Mouse (Mus musculus): ENCODE data around the gene Ywhae. TPM values are rescaled to one million over a fixed set of nuclear protein-coding genes. Genes with fewer than 3 reads are reported as not detected.
A peak's percentile ranks its signal among the peaks of the same experiment; 100 is the strongest.

Gene Ywhae
- total RNA-seq, 2 experiments from 2014 or later, result 954 to 971 TPM

DNA sequence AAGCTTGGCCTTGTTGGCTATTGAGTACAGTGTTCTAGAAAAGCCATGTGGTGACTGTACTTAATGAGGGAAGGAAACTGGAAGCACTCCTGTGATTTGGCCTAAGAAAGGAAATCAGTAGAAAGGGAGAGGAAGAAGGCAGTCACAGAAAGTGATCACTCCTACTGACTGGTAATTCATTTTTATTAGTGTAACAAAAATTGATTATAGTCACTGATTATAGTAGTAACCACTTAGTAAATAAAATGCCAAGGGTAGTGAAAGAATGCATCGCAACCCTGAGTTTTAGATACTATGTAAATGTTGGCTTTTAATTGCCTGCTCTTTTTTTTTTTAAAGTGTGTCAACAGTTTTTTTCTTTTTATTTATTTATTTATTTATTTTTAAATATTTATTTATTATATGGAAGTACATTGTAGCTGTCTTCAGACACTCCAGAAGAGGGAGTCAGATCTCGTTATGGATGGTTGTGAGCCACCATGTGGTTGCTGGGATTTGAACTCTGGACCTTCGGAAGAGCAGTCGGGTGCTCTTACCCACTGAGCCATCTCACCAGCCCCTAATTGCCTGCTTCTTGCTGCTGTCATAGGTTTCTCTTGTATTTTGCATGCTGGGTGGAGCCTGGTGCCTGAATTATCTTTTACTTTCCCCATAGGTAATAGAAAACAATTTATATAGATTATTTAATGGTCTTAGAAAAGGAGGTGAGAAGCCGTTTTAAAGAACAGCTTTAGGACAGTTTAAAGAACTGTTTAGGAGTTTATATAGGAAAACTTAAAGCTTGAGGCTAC is 3.0 kb downstream of the Ywhae start:
- intact Hi-C loops (cut with DNase I), result no loop called here
- DNase-seq (ENCODE audit: low spot score in 2 of 2), result no peak

DNA sequence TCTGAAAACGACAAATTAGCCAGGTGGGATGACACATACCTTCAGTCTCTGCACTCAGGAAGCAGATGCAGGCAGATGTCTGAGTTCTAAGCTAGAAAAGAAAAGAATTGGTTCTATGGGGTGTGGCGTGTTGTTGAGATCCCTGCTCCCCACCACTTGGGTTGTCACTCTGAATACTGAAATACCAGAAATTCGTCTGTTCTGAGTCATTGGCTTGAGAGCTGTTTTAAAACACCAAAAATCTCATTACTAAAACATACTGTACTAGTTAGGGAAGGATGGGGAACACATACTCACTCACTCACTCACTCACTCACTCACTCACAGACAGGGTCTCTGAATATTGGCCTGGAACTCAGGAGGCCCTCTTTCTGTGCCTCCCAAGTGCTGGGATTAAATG is 4.3 kb downstream of the Ywhae start:
- no peak for DNase-seq (ENCODE audit: low spot score in 2 of 2)
- intact Hi-C loops (cut with DNase I), result no loop called here

DNA sequence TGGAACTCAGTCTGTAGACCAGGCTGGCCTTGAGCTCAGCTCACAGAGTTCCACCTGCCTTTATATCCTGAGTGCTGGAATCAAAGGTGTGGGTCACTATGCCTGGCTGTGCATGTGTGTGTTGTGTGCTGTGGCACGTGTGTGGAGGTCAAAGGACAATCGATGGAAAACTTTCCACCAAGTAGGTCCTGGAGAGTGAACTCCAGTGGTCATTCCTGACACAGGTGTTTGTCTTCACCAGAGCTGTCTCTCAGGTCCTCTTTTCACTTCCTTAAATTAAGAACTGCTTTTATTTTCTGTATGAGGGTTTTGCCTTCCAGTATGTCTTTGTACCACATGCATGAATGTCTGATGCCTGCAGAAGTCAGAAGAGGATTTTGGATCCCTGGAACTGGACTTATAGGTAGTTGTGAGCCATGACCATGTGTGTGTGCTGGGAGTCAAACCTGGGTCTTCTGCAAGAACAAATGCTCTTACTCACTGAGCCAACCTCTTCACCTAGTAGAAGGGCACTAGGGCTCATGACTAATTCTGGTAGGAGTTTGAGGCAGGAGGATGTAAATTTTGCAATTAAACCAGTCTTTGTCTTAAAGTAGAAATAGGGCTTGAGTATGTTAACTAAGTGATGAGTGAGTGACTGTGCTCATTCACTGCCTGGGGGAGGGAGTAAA is 5.3 kb downstream of the Ywhae start:
- intact Hi-C loops (cut with DNase I), result no loop called here
- DNase-seq (ENCODE audit: low spot score in 2 of 2), result no peak

DNA sequence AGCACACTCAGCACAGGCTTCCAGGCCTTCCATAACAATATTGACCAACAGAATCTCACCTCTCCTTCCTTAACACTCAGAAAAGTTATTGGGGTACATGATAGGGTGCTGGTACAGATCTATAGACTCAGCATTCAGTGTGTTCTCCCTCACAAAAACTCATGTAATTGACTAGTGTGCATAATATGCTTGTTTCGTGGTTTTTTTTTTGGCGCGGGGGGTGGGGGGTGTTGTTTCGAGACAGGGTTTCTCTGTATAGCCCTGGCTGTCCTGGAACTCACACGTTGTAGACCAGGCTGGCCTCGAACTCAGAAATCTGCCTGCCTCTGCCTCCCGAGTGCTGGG is 5.8 kb downstream of the Ywhae start:
- DNase-seq (ENCODE audit: low spot score in 2 of 2), result no peak
- intact Hi-C loops (cut with DNase I), result no loop called here

DNA sequence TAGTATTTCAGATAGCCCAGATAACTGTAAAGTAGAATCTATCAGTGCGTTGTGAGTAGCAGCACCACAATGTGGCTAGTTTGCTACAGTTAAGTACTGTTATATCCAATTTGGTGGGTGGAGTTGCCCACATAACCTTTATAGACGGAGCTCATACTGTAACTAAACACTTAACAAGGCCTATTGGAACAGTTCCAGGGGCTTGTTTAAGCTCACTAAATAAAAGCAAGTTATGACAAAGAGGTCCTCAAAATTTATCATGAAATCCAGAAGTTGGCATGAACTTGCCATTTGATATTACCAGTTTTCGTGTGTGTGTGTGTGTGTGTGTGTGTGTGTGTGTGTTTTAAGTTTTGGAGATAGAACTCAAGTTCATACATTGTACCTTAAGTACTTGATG is 7.5 kb downstream of the Ywhae start:
- intact Hi-C loops (cut with DNase I), result no loop called here

DNA sequence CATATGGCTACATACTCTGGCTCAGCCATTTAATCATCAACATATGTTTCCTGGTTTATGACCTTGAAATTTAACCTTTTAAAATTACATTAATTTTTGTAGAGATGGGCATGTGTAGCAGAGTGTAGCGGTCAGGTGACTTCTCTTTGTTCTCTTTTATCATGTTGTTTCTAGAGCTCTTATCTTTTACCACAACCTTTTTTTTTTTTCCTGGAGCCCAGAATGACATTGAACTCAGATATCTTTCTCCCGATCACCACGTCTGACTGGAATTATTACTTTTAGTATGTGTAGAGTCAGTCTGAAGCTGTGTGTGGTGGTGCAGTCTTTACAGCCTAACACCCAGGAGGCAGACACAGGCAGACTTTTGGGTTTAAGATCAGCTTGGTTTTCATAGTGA is 8.9 kb downstream of the Ywhae start:
- intact Hi-C loops (cut with DNase I), result no loop called here
- DNase-seq (ENCODE audit: low spot score in 2 of 2), result no peak

More for the DNA sequence above, 7.5 kb downstream of the Ywhae start:
- no peak for DNase-seq (ENCODE audit: low spot score in 2 of 2)

DNA sequence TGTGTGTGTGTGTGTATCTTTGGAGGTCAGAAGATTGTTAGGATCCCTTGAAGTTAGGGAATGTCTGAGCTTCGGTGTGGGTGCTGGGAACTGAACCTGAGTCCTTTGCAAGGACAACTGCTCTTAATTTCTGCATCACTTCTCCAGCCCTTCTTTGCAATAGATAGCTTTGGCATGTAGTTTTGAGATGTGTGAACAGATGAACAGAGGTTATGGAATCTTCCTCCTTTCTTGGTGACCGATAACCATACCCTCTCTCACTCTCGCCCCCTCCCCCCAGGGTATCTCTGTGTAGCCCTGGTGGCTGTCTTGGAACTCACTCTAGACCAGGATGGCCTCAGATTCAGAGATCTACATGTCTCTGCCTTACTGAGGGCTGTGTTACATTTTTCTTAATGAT is 12.1 kb downstream of the Ywhae start:
- intact Hi-C loops (cut with DNase I), result no loop called here

DNA sequence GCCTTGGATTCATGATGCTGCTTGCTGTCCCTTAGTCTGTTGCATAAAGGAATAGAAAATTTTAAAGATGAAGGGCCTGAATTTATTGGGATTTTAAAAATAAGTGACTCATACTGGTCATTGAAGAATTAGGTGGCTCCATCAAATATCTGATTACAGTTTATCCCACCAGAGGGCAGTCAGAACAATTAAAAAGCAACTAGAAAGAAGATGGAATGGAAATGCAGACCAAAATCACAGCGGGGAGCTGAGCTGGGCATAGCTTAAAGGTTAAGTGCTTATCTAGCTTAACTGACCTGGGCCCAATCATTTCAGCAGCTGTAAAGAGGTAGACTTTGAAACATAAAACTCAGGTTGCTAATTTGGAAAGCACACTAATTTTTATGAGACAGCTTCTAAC is 17.9 kb downstream of the Ywhae start:
- DNase-seq (ENCODE audit: low spot score in 2 of 2), result no peak
- intact Hi-C loops (cut with DNase I), result loop anchor here (2.0 kb wide), 1 partner anchor 18 kb away; the partner anchor contains the start of gene Ywhae

More for the DNA sequence above, 12.1 kb downstream of the Ywhae start:
- no peak for DNase-seq (ENCODE audit: low spot score in 2 of 2)

DNA sequence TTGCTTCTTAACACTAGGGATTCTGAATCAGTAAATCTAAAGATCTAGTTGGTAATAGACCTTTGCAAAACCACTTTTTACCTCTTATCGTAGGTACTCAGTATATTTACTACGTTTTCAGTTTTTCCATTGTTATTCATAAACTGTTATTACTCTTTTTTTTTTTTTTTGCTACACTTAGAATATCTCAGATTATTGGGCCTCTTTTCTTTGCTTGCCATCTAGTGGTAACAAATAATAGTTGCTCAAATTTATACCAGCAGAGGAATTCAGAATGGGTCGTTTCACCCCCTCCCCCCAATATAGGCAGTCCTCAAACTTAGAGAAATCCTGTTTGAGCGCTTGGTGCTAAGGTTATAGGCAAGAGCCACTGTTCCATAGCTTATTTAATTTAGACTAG is 18.4 kb downstream of the Ywhae start:
- intact Hi-C loops (cut with DNase I), result loop anchor here (2.0 kb wide), 1 partner anchor 18 kb away; the partner anchor contains the start of gene Ywhae
- DNase-seq (ENCODE audit: low spot score in 2 of 2), result no peak

DNA sequence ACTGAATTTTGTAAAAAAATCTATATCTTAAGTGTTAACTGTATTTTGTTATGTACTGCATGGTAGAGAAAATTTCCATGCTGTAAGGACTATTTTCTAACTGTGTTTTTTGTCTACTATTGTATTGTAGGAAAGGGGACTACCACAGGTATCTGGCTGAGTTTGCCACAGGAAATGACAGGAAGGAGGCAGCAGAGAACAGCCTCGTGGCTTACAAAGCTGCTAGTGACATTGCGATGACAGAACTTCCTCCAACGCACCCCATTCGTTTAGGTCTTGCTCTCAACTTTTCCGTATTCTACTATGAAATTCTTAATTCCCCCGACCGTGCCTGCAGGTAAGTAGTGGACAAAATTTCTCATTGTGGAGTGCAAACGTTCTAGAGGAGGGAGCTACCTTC is 24.0 kb downstream of the Ywhae start:
- DNase-seq (ENCODE audit: low spot score in 2 of 2), result no peak
- intact Hi-C loops (cut with DNase I), result no loop called here

DNA sequence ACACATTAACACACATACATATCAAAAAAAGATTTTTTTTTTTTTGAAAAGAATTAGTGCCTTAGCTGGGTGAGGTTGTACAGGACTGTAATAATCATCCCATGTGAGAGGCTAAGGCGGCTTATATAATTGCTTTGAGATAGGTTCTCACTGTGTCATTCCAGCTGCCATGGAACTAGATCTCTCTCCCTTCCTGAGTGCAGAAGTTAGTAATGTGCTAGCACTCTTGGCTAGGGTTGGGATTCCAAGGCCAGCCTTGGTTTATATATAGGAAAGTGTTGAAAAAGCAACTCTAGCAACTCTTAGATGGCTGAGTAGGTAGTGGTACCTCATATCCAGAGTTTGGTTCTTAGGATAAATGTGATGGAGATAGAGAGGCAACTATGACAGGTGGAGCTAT is 25.9 kb downstream of the Ywhae start:
- intact Hi-C loops (cut with DNase I), result no loop called here
- DNase-seq (ENCODE audit: low spot score in 2 of 2), result no peak

DNA sequence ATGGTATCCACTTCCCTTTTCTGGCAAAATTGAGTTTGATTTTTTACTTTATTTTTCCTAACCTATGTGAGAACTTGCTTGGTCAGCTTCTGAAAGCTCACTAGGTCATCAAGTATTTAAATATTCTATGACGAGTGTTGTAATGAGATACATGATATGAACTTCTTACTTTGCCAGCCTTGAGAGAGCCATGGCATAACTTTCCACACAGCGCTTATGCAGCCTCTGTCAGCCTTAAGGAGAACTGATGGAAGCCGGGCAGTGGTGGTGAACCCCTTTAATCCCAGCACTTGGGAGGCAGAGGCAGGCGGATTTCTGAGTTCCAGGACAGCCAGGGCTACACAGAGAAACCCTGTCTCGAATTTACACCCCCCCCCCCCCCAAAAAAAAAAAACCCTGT is 28.1 kb downstream of the Ywhae start:
- intact Hi-C loops (cut with DNase I), result no loop called here
- DNase-seq (ENCODE audit: low spot score in 2 of 2), result no peak

DNA sequence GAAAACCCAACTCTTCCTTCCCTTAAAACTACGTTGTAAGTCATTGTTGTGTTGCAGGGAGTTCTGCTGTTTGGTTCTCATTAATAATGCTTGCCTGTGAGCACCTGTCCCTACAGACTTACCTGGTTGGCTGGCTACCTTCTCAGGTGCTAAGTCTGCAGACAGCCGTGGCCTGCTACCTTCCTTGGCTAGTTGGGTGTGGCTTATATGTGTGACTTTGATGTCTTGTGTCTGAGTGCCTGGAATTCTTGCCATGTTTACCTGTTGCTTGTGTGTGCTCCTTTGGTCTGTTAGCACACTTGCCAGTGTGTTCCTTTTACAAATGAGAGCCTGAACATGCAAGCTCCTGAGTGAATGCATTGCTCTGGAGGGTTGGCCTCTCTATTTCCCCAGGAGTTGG is 30.0 kb downstream of the Ywhae start:
- no peak for DNase-seq (ENCODE audit: low spot score in 2 of 2)
- intact Hi-C loops (cut with DNase I), result no loop called here

DNA sequence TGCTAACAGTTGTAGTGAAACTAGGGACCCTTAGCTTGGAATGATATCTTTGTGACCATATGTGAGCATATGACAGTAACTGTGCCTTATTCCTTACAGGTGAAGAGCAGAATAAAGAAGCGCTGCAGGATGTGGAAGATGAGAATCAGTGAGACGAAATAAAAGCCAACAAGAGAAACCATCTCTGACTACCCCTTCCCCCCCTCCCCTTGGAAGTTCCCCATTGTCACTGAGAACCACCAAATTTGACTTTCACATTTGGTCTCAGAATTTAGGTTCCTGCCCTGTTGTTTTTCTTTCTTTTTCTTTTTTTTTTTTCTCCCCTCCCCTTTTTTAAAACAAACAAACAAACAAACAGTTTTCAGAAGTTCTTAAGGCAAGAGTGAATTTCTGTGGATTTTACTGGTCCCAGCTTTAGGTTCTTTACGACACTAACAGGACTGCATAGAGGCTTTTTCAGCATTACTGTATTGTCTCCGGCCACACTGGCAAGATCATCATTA is 31.9 kb downstream of the Ywhae start:
- no peak for DNase-seq (ENCODE audit: low spot score in 2 of 2)
- intact Hi-C loops (cut with DNase I), result loop anchor here (5.0 kb wide), 1 partner anchor 403 kb away; no protein-coding TSS in a partner anchor

DNA sequence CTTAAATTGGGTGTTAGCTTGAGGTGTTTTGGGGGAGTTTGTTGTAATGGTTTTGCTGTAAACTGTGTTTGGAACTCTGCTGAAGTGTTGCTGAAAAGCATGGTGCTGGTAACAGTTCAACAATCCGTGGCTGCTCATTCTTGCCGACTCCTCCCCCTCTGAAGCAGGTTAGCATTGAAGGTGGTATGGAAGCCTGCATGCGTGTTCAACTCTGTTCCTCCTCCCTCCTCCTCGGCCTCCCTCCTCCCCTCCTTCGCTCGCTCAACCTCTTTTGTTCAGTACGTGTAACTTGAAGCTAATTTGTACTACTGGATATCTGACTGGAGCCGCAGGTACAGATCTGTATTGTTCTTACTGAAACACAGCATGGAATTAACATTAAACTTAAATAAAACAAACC is 32.5 kb downstream of the Ywhae start:
- intact Hi-C loops (cut with DNase I), result loop anchor here (5.0 kb wide), 1 partner anchor 402 kb away; no protein-coding TSS in a partner anchor
- no peak for DNase-seq (ENCODE audit: low spot score in 2 of 2)

DNA sequence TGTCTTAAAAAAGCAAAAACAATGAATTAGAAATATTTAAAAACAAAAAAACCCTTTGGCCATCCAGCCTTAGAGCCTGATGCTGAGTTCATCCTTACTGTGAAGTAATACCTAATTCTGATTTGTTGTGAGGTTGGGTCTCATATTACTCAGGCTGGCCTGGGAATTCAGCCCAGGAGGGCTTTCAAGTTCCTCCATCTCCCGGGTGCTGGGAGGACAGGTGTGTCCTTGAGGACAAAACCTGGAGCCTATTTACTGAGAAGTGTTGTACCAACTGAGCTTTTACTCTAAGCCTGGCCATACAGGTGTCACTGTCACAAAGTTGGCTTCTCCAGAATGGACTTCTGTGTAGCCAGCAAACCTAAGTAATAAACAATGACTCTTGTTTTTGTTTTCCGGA is 34.3 kb downstream of the Ywhae start:
- no peak for DNase-seq (ENCODE audit: low spot score in 2 of 2)
- intact Hi-C loops (cut with DNase I), result loop anchor here (5.0 kb wide), 1 partner anchor 400 kb away; no protein-coding TSS in a partner anchor

DNA sequence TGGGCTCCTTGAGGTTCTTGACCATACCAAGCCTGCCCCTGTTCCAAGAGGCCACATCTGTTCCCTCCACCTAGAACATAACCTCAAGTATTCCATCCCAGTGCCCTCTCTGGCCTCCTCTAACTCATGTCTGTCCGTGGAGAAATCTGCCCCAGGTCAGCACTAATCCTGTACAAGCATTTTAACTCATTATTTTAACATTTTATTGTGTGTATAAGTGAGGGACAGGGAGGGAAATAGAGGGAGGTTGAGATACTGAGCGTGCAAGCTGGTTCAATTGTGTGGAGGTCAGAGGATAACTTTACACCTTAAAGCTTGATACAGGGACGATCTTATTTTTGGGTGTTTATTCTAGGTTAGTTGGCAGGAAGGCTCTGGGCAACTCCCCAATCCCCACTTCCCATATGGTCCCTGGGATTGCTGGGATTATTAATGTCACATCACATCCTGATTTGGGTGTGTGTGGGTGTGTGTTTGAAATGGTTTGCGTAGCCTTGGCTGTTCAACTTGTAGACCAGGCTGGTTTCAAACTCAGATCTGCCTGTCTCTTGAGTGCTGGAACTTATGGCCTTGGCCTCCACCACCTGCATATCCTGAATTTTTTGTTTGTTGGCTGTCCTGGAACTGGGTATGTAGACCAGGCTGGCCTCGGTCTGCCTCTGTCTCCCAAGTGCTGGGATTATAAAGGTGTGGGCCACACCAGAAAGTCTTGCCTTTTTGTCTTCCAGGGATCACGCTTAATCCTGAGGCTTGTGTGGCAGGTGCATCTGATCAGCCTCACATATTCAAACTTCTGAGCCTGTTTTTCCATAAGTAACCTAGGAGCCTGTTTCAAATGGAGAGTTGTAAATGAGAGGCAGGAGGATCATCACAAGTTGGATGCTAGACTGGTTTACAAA is 35.7 kb downstream of the Ywhae start:
- intact Hi-C loops (cut with DNase I), result loop anchor here (5.0 kb wide), 1 partner anchor 399 kb away; no protein-coding TSS in a partner anchor
- DNase-seq (ENCODE audit: low spot score in 2 of 2), result peak; percentile 18 to 19

DNA sequence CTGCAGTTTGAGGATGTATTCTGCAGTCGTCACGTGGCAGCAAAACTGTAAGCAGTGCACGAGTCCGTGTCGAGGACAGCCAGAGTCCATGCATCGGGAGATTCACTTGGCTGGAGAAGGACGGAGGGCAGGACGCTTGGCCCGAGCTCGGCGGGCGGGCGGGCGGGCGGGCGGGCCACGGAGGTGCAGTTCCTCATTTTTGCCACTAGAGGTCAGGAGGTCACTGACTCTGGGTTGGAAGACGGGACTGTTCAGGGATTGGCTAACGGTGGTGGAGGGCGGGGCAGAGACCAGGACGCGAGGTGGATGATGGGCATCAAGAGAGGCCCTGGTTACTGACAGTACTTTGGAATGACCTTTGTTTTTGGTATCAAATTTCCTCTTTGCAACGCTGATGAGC is 36.5 kb downstream of the Ywhae start:
- peak; percentile 69 to 71 for DNase-seq (ENCODE audit: low spot score in 2 of 2)
- intact Hi-C loops (cut with DNase I), result loop anchor here (5.0 kb wide), 1 partner anchor 398 kb away; no protein-coding TSS in a partner anchor

DNA sequence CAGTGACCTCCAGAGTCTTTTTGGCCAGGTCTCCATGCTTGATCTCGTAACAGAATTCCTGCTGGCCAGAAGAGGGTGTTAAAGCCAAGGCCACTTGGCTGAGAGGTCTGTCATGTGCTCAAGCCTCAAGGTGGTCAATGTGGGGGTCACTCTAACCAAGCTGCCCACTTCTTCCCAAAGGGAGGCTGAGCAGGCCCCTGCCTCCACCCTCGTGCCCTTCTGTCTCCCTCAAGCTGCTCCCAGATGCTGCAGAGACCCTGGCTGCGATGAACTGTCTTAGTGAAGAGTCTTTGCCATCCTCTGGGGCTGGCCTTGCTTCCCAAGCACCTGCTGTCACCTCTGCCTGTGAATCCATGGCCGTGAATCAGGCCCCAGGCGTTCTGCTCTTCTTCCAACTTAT is 39.9 kb downstream of the Ywhae start:
- no peak for DNase-seq (ENCODE audit: low spot score in 2 of 2)
- intact Hi-C loops (cut with DNase I), result no loop called here

DNA sequence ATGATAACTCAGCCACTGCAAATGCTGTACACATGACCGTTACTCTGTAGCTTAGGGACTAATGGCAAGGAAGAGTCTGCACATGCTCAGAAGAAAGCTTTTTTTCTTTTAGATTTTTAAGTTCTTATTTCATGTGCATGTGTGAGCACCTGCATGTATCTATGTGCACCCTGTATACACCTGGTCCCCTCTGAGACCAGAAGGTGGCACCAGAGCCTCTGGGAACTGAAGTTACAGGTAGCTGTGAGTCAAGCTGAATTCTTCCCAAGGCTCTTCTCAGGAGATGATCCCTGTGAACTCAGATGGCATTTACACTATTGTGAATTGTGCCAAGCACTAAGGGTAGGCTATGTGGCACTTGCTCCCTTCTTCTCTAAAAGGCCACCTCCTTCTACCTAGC is 43.2 kb downstream of the Ywhae start:
- intact Hi-C loops (cut with DNase I), result no loop called here
- no peak for DNase-seq (ENCODE audit: low spot score in 2 of 2)
